Mouse (Mus musculus): ENCODE results near the gene Fam222a. TPM values are rescaled to one million over a fixed set of nuclear protein-coding genes. Genes with fewer than 3 reads are reported as not detected.

The Fam222a gene
- polyA plus RNA-seq, 1 experiment from 2014 or later = 9.4 TPM

GRCm38 (mm10) chr5:114573920-114574628, 6.3 kb downstream of the Fam222a start:
- peak overlapping the region; percentile 19 for H3K4me2 ChIP-seq (replicated peaks)
- no peak overlapping the region for H3K9ac ChIP-seq (replicated peaks)
- 0 out of 2 replicates have a peak overlapping the region, but pooled peaks have one; percentile 56 for H3K27ac ChIP-seq (replicated peaks)
- WGBS = 68% methylated on average over 12 of the region's 12 CpGs
- H3K4me3 ChIP-seq = no peak overlapping the region
- no peaks in the 10 kb centered on the region for H3K9me3 ChIP-seq
- peaks cover 57% of the 10 kb centered on the region for H3K27me3 ChIP-seq
- no peaks in the 10 kb centered on the region; the same call in 1 of the 2 replicates for H3K36me3 ChIP-seq
- no peak for ATAC-seq (ENCODE audit: low FRiP score, low read depth)
- peaks cover 96% of the 10 kb centered on the region for H3K4me1 ChIP-seq

GRCm38 (mm10) chr5:114575010-114575409, 7.2 kb downstream of the Fam222a start:
- peak overlapping the region; percentile 28; the same call in 1 of the 2 replicates for H3K9ac ChIP-seq (replicated peaks)
- no peak for ATAC-seq (ENCODE audit: low FRiP score, low read depth)
- peak overlapping the region; percentile 37 for H3K4me2 ChIP-seq (replicated peaks)
- WGBS = 39% methylated on average over 11 of the region's 11 CpGs
- H3K27ac ChIP-seq (replicated peaks) = peak overlapping the region; percentile 56
- no peaks in the 10 kb centered on the region; the same call in 1 of the 2 replicates for H3K36me3 ChIP-seq
- H3K4me1 ChIP-seq = peaks cover 96% of the 10 kb centered on the region
- peaks cover 57% of the 10 kb centered on the region for H3K27me3 ChIP-seq
- no peaks in the 10 kb centered on the region for H3K9me3 ChIP-seq
- H3K4me3 ChIP-seq = 0 out of 2 replicates have a peak overlapping the region, but pooled peaks have one; percentile 3

- peak overlapping the region; percentile 56 for H3K27ac ChIP-seq (replicated peaks)
- H3K36me3 ChIP-seq = no peaks in the 10 kb centered on the region; the same call in 1 of the 2 replicates
- H3K4me3 ChIP-seq = 0 out of 2 replicates have a peak overlapping the region, but pooled peaks have one; percentile 3
- no peak overlapping the region for H3K9ac ChIP-seq (replicated peaks)
- H3K27me3 ChIP-seq = peaks cover 57% of the 10 kb centered on the region
- no peaks in the 10 kb centered on the region for H3K9me3 ChIP-seq
- 77% methylated on average over 7 of the region's 7 CpGs for WGBS
- no peak for ATAC-seq (ENCODE audit: low FRiP score, low read depth)
- peaks cover 92% of the 10 kb centered on the region for H3K4me1 ChIP-seq
- H3K4me2 ChIP-seq (replicated peaks) = peak overlapping the region; percentile 37; the same call in 1 of the 2 replicates
Measured at GRCm38 (mm10) chr5:114575530-114575929, 7.7 kb downstream of the Fam222a start.

GRCm38 (mm10) chr5:114575986-114576605, 8.3 kb downstream of the Fam222a start:
- Histone ChIP-seq H3K27ac (replicated peaks) (peak overlapping the region; percentile 56; the same call in 1 of the 2 replicates), H3K4me2 (replicated peaks) (no peak overlapping the region), H3K27me3 (peaks cover 59% of the 10 kb centered on the region), H3K36me3 (no peaks in the 10 kb centered on the region; the same call in 1 of the 2 replicates), H3K4me1 (peaks cover 90% of the 10 kb centered on the region), H3K4me3 (no peak overlapping the region), H3K9me3 (no peaks in the 10 kb centered on the region), H3K9ac (replicated peaks) (no peak overlapping the region)
- no peak for ATAC-seq (ENCODE audit: low FRiP score, low read depth)
- WGBS = 87% methylated on average over 16 of the region's 16 CpGs

GRCm38 (mm10) chr5:114578361-114578760, 10.5 kb downstream of the Fam222a start:
- H3K36me3 ChIP-seq = no peaks in the 10 kb centered on the region; the same call in 1 of the 2 replicates
- no peak for ATAC-seq (ENCODE audit: low FRiP score, low read depth)
- H3K9ac ChIP-seq (replicated peaks) = no peak overlapping the region
- H3K4me3 ChIP-seq = no peak overlapping the region
- peaks cover 83% of the 10 kb centered on the region for H3K4me1 ChIP-seq
- H3K27ac ChIP-seq (replicated peaks) = peak overlapping the region; percentile 15
- no peaks in the 10 kb centered on the region for H3K9me3 ChIP-seq
- H3K27me3 ChIP-seq = peaks cover 67% of the 10 kb centered on the region
- peak overlapping the region; percentile 11; the same call in 1 of the 2 replicates for H3K4me2 ChIP-seq (replicated peaks)
- WGBS = 45% methylated on average over 20 of the region's 20 CpGs

- Histone ChIP-seq H3K4me2 (replicated peaks) (0 out of 2 replicates have a peak overlapping the region, but pooled peaks have one; percentile 1), H3K27ac (replicated peaks) (peak overlapping the region; percentile 43; the same call in 1 of the 2 replicates), H3K9ac (replicated peaks) (no peak overlapping the region), H3K4me1 (peaks cover 83% of the 10 kb centered on the region), H3K36me3 (no peaks in the 10 kb centered on the region; the same call in 1 of the 2 replicates), H3K9me3 (no peaks in the 10 kb centered on the region), H3K4me3 (no peak overlapping the region), H3K27me3 (peaks cover 57% of the 10 kb centered on the region)
- WGBS = 60% methylated on average over 8 of the region's 8 CpGs
- no peak for ATAC-seq (ENCODE audit: low FRiP score, low read depth)
Measured at GRCm38 (mm10) chr5:114579714-114580357, 12.0 kb downstream of the Fam222a start.

- peaks cover 54% of the 10 kb centered on the region for H3K27me3 ChIP-seq
- H3K4me1 ChIP-seq = peaks cover 83% of the 10 kb centered on the region
- H3K9ac ChIP-seq (replicated peaks) = no peak overlapping the region
- H3K36me3 ChIP-seq = no peaks in the 10 kb centered on the region; the same call in 1 of the 2 replicates
- H3K4me3 ChIP-seq = no peak overlapping the region
- ATAC-seq (ENCODE audit: low FRiP score, low read depth) = no peak
- 85% methylated on average over 12 of the region's 12 CpGs for WGBS
- H3K27ac ChIP-seq (replicated peaks) = peak overlapping the region; percentile 27
- no peak overlapping the region for H3K4me2 ChIP-seq (replicated peaks)
- H3K9me3 ChIP-seq = no peaks in the 10 kb centered on the region
Measured at GRCm38 (mm10) chr5:114581486-114581885, 13.7 kb downstream of the Fam222a start.

GRCm38 (mm10) chr5:114583046-114583445, 15.2 kb downstream of the Fam222a start:
- no peaks in the 10 kb centered on the region for H3K9me3 ChIP-seq
- ATAC-seq (ENCODE audit: low FRiP score, low read depth) = no peak
- peaks cover 54% of the 10 kb centered on the region for H3K27me3 ChIP-seq
- H3K27ac ChIP-seq (replicated peaks) = no peak overlapping the region
- 82% methylated on average over 3 of the region's 3 CpGs for WGBS
- no peak overlapping the region for H3K4me3 ChIP-seq
- H3K4me1 ChIP-seq = peaks cover 77% of the 10 kb centered on the region
- H3K36me3 ChIP-seq = no peaks in the 10 kb centered on the region; the same call in 1 of the 2 replicates
- H3K4me2 ChIP-seq (replicated peaks) = no peak overlapping the region
- no peak overlapping the region for H3K9ac ChIP-seq (replicated peaks)

- no peak for ATAC-seq (ENCODE audit: low FRiP score, low read depth)
- peak overlapping the region; percentile 77 for H3K27ac ChIP-seq (replicated peaks)
- no peak overlapping the region for H3K4me2 ChIP-seq (replicated peaks)
- WGBS = 80% methylated on average over 12 of the region's 12 CpGs
- H3K36me3 ChIP-seq = no peaks in the 10 kb centered on the region; the same call in 1 of the 2 replicates
- no peaks in the 10 kb centered on the region for H3K9me3 ChIP-seq
- no peak overlapping the region for H3K9ac ChIP-seq (replicated peaks)
- H3K4me1 ChIP-seq = peaks cover 77% of the 10 kb centered on the region
- no peak overlapping the region for H3K4me3 ChIP-seq
- peaks cover 54% of the 10 kb centered on the region for H3K27me3 ChIP-seq
Measured at GRCm38 (mm10) chr5:114583490-114584175, 15.8 kb downstream of the Fam222a start.

GRCm38 (mm10) chr5:114584293-114585104, 16.7 kb downstream of the Fam222a start:
- Histone ChIP-seq H3K27ac (replicated peaks) (peak overlapping the region; percentile 77), H3K4me2 (replicated peaks) (no peak overlapping the region), H3K27me3 (peaks cover 49% of the 10 kb centered on the region), H3K36me3 (no peaks in the 10 kb centered on the region), H3K4me1 (peaks cover 80% of the 10 kb centered on the region), H3K4me3 (no peak overlapping the region), H3K9ac (replicated peaks) (no peak overlapping the region), H3K9me3 (no peaks in the 10 kb centered on the region)
- ATAC-seq (ENCODE audit: low FRiP score, low read depth) = peak; percentile 84
- WGBS = 24% methylated on average over 14 of the region's 14 CpGs

- peaks cover 86% of the 10 kb centered on the region for H3K4me1 ChIP-seq
- H3K4me3 ChIP-seq = no peak overlapping the region
- H3K27me3 ChIP-seq = peaks cover 49% of the 10 kb centered on the region
- H3K9me3 ChIP-seq = no peaks in the 10 kb centered on the region
- peak overlapping the region; percentile 37 for H3K9ac ChIP-seq (replicated peaks)
- peak overlapping the region; percentile 77 for H3K27ac ChIP-seq (replicated peaks)
- ATAC-seq (ENCODE audit: low FRiP score, low read depth) = no peak
- WGBS = 1% methylated on average over 5 of the region's 5 CpGs
- peak overlapping the region; percentile 2 for H3K4me2 ChIP-seq (replicated peaks)
- H3K36me3 ChIP-seq = no peaks in the 10 kb centered on the region
Measured at GRCm38 (mm10) chr5:114585682-114586081, 17.9 kb downstream of the Fam222a start.
